Comparison of ENCODE assay signal across 9 mouse cellular contexts in genomic region chr6:39462621-39463538, GRCm38 (mm10). TPM values are rescaled to one million over a fixed set of nuclear protein-coding genes. Genes with fewer than 3 reads are reported as not detected.
A peak's percentile ranks its signal among the peaks of the same experiment; 100 is the strongest.
DNase-seq lines count a peak whose midpoint lies in the region; ATAC-seq and TF ChIP-seq lines count a peak whose summit lies in the region.
"Had no signal": no experiment of that assay in that cellular context is flagged by ENCODE, and none has a peak within 500 bp of the region (broad histone marks: within the 10 kb centered on the region; RNA-seq: fewer than 3 reads in every experiment).

No protein-coding gene starts in this region.

- DNase-seq in CD8-positive naive resting alpha-beta T cell, adult 2 months (ENCODE audit: low read depth in 2 of 2, low spot score in 2 of 2) = peak; percentile 63 to 74
- DNase-seq in brain, embryonic 18.5 days (ENCODE audit: low read depth, low spot score) = peak; percentile 40
- peak; percentile 87 for DNase-seq in forebrain, embryonic 11.5 days (ENCODE audit: low spot score)
- DNase-seq in kidney, postnatal 10 days = peak; percentile 92
- DNase-seq in liver, embryonic 14.5 days (ENCODE audit: low read depth in 3 of 3, low spot score in 3 of 3) = peak; percentile 47 to 53 (median 49)
- DNase-seq in neural tube, embryonic 10.5 days (ENCODE audit: extremely low spot score, low spot score) = peak; percentile 81

- no peaks in the 10 kb centered on the region for H3K27me3 ChIP-seq in forebrain, embryonic 11.5 days (ENCODE audit: control insufficient read depth, insufficient read depth, low read length)
- no peaks in the 10 kb centered on the region for H3K27me3 ChIP-seq in heart, embryonic 15.5 days
- H3K27me3 ChIP-seq in liver, embryonic 14.5 days (ENCODE audit: control insufficient read depth, insufficient read depth, low read length) = no peaks in the 10 kb centered on the region
- H3K27me3 ChIP-seq in stomach, embryonic 15.5 days (replicated peaks) = no peaks in the 10 kb centered on the region
- H3K27me3 ChIP-seq: embryonic facial prominence, embryonic 15.5 days had no signal

- no peak for TF ChIP-seq EP300 in liver, embryonic 14.5 days (IDR thresholded peaks at IDR 0.05; ENCODE audit: low read depth)

- H3K27ac ChIP-seq in forebrain, embryonic 11.5 days (ENCODE audit: low read depth, low read length) = no peak overlapping the region
- H3K27ac ChIP-seq in heart, embryonic 15.5 days = no peak overlapping the region
- no peak overlapping the region for H3K27ac ChIP-seq in liver, embryonic 14.5 days
- no peak overlapping the region for H3K27ac ChIP-seq in stomach, embryonic 15.5 days
- H3K27ac ChIP-seq: embryonic facial prominence, embryonic 15.5 days had no signal

- whole genome bisulfite sequencing in forebrain, embryonic 11.5 days = 52% methylated on average over 16 of the region's 16 CpGs
- 48% methylated on average over 16 of the region's 16 CpGs for WGBS in heart, embryonic 15.5 days
- WGBS in liver, embryonic 14.5 days (ENCODE audit: insufficient replicate concordance) = 37% methylated on average over 16 of the region's 16 CpGs
- WGBS in stomach, embryonic 15.5 days = 51% methylated on average over 16 of the region's 16 CpGs

- ATAC-seq in forebrain, embryonic 11.5 days (replicated peaks; ENCODE audit: low FRiP score) = peak; percentile 63; the same call in 1 of the 2 replicates
- ATAC-seq in heart, embryonic 15.5 days (replicated peaks; ENCODE audit: insufficient number of reproducible peaks, insufficient read depth, low FRiP score, low read depth) = 0 out of 2 replicates have a peak, but pooled peaks have one; percentile 43
- ATAC-seq in liver, embryonic 14.5 days (ENCODE audit: insufficient read depth) = no peak
- ATAC-seq in stomach, embryonic 15.5 days (ENCODE audit: insufficient read depth, low FRiP score, low read depth) = peak; percentile 68; the same call in 1 of the 2 replicates

- TF ChIP-seq CTCF in liver, embryonic 14.5 days (IDR thresholded peaks at IDR 0.05; ENCODE audit: low read depth) = peak; percentile 91

- no peaks in the 10 kb centered on the region for H3K9me3 ChIP-seq in forebrain, embryonic 11.5 days (ENCODE audit: control insufficient read depth, low read length)
- H3K9me3 ChIP-seq in heart, embryonic 15.5 days (replicated peaks) = no peaks in the 10 kb centered on the region
- no peaks in the 10 kb centered on the region; the same call in 1 of the 2 replicates for H3K9me3 ChIP-seq in liver, embryonic 14.5 days (ENCODE audit: control insufficient read depth, low read length)
- no peaks in the 10 kb centered on the region for H3K9me3 ChIP-seq in stomach, embryonic 15.5 days
- H3K9me3 ChIP-seq: embryonic facial prominence, embryonic 15.5 days had no signal

- H3K4me1 ChIP-seq in forebrain, embryonic 11.5 days (replicated peaks; ENCODE audit: control insufficient read depth, insufficient read depth, low read length) = no peaks in the 10 kb centered on the region
- H3K4me1 ChIP-seq in heart, embryonic 15.5 days (replicated peaks) = no peaks in the 10 kb centered on the region
- H3K4me1 ChIP-seq in liver, embryonic 14.5 days (replicated peaks; ENCODE audit: control insufficient read depth in 2 of 2, insufficient read depth in 2 of 2, low read length in 1 of 2) = no peaks in the 10 kb centered on the region
- no peaks in the 10 kb centered on the region for H3K4me1 ChIP-seq in stomach, embryonic 15.5 days
- H3K4me1 ChIP-seq: embryonic facial prominence, embryonic 15.5 days had no signal

- H3K4me2 ChIP-seq in forebrain, embryonic 11.5 days (ENCODE audit: low read depth, low read length, severe bottlenecking) = no peak overlapping the region
- peak overlapping the region; percentile 44 for H3K4me2 ChIP-seq in heart, embryonic 15.5 days
- H3K4me2 ChIP-seq in liver, embryonic 14.5 days (ENCODE audit: low read depth) = peak overlapping the region; percentile 50
- H3K4me2 ChIP-seq in stomach, embryonic 15.5 days = no peak overlapping the region; the same call in 1 of the 2 replicates
- H3K4me2 ChIP-seq: embryonic facial prominence, embryonic 15.5 days had no signal

- peaks cover 10% of the 10 kb centered on the region for H3K36me3 ChIP-seq in forebrain, embryonic 11.5 days (ENCODE audit: control insufficient read depth, insufficient read depth, low read length)
- peaks cover 21% of the 10 kb centered on the region for H3K36me3 ChIP-seq in heart, embryonic 15.5 days
- H3K36me3 ChIP-seq in liver, embryonic 14.5 days (replicated peaks; ENCODE audit: control insufficient read depth, insufficient read depth, low read depth) = no peaks in the 10 kb centered on the region
- H3K36me3 ChIP-seq in stomach, embryonic 15.5 days = peaks cover 5% of the 10 kb centered on the region; the same call in 1 of the 2 replicates

- no peak overlapping the region for H3K9ac ChIP-seq in forebrain, embryonic 11.5 days (ENCODE audit: low read length)
- no peak overlapping the region for H3K9ac ChIP-seq in heart, embryonic 15.5 days
- 0 out of 2 replicates have a peak overlapping the region, but pooled peaks have one; percentile 9 for H3K9ac ChIP-seq in liver, embryonic 14.5 days (replicated peaks)
- H3K9ac ChIP-seq in stomach, embryonic 15.5 days = no peak overlapping the region
- H3K9ac ChIP-seq: embryonic facial prominence, embryonic 15.5 days had no signal

- H3K4me3 ChIP-seq in forebrain, embryonic 11.5 days (ENCODE audit: low read depth, low read length) = no peak overlapping the region
- H3K4me3 ChIP-seq in heart, embryonic 15.5 days = no peak overlapping the region
- 0 out of 4 replicates have a peak overlapping the region, but pooled peaks of 1 of the 2 experiments have one; percentile 3 for H3K4me3 ChIP-seq in liver, embryonic 14.5 days (ENCODE audit: insufficient read depth in 1 of 2, low read depth in 2 of 2, low read length in 2 of 2)
- no peak overlapping the region for H3K4me3 ChIP-seq in stomach, embryonic 15.5 days (replicated peaks)
- H3K4me3 ChIP-seq: embryonic facial prominence, embryonic 15.5 days had no signal

RNA-seq across cellular contexts. Expression of gene Mkrn1, which starts 42.6 kb away (rescaled TPM):
- 91.9 and 92.6 TPM in 2 replicates for polyA plus RNA-seq in forebrain, embryonic 11.5 days (2014; fragmentation: Nextera tagmentation; extraction: Ambion mirVana)
- polyA plus RNA-seq in heart, embryonic 15.5 days (2015; fragmentation: Nextera tagmentation; extraction: Ambion mirVana) = 126 and 128 TPM in 2 replicates
- 89.7 and 116 TPM in 2 replicates for polyA plus RNA-seq in liver, embryonic 14.5 days (2012; rRNA removed)
- polyA plus RNA-seq in liver, embryonic 14.5 days (2014; fragmentation: Nextera tagmentation; extraction: Ambion mirVana) = 198 and 207 TPM in 2 replicates
- polyA plus RNA-seq in stomach, embryonic 15.5 days (2015; fragmentation: Nextera tagmentation; extraction: Ambion mirVana) = 60.6 and 74.9 TPM in 2 replicates

Comparison
In these comparisons a context has a peak if more than half of its experiments do, and no peak if none do; other contexts are left out.
1. DNase-seq: peak in every context shown above with its lines; median percentile 92 in kidney, postnatal 10 days; 87 in forebrain, embryonic 11.5 days; 81 in neural tube, embryonic 10.5 days; 68 in CD8-positive naive resting alpha-beta T cell, adult 2 months; 49 in liver, embryonic 14.5 days; 40 in brain, embryonic 18.5 days.
2. H3K4me2 ChIP-seq: peak in heart, embryonic 15.5 days (single experiment) and liver, embryonic 14.5 days (single experiment); none in forebrain, embryonic 11.5 days (single experiment) and stomach, embryonic 15.5 days (single experiment).